Mouse (Mus musculus) heart, embryonic 15.5 days (tissue): ENCODE data around the gene Aoc1. TPM values are rescaled to one million over a fixed set of nuclear protein-coding genes. Genes with fewer than 3 reads are reported as not detected.
"Not testable (repeated sequence)": the region's sequence is repeated elsewhere in the genome, so short reads cannot be mapped to it uniquely, and the experiment has no call there.

Source experiments
- ATAC-seq: fragments of 200-750 bp; cut with Nextera tagmentation; replicated peaks from 2 replicates; pipeline ENCODE4 v1.8.0; 2017; ENCODE audit warnings: low read depth, moderate TSS enrichment; ENCODE audit not compliant: insufficient number of reproducible peaks, insufficient read depth, low FRiP score
- H3K27ac ChIP-seq: fragments of 300-500 bp; sonication (generic); 2 replicates; pipeline ENCODE4 v1.5.1; 2015; ENCODE audit warnings: mild to moderate bottlenecking, inconsistent platforms
- H3K27me3 ChIP-seq: fragments of 300-500 bp; sonication (generic); 2 replicates; pipeline ENCODE4 v1.6.1; 2015; ENCODE audit warnings: inconsistent platforms
- H3K36me3 ChIP-seq: fragments of 300-500 bp; sonication (generic); 2 replicates; pipeline ENCODE4 v1.6.1; 2015; ENCODE audit warnings: mild to moderate bottlenecking, inconsistent platforms
- H3K4me1 ChIP-seq: fragments of 300-500 bp; sonication (generic); replicated peaks from 2 replicates; pipeline ENCODE4 v1.6.1; 2015; ENCODE audit warnings: inconsistent platforms
- H3K4me2 ChIP-seq: fragments of 300-500 bp; sonication (generic); 2 replicates; pipeline ENCODE4 v1.6.1; 2015; ENCODE audit warnings: inconsistent platforms, mild to moderate bottlenecking, moderate library complexity
- H3K4me3 ChIP-seq: fragments of 300-500 bp; sonication (generic); 2 replicates; pipeline ENCODE4 v1.5.1; 2015; ENCODE audit warnings: mild to moderate bottlenecking, inconsistent platforms
- H3K9ac ChIP-seq: fragments of 300-500 bp; sonication (generic); 2 replicates; pipeline ENCODE4 v1.6.1; 2015; ENCODE audit warnings: mild to moderate bottlenecking, inconsistent platforms
- H3K9me3 ChIP-seq: fragments of 300-500 bp; sonication (generic); replicated peaks from 2 replicates; pipeline ENCODE4 v1.6.1; 2016; ENCODE audit warnings: inconsistent platforms
- whole genome bisulfite sequencing: fragments of 180-500 bp; shearing (Covaris S2); methylation state at CpG from one replicate; pipeline ENCODE4 v1.1.7; 2015; ENCODE audit warnings: mixed read lengths; 5-methylcytosine and 5-hydroxymethylcytosine counted together
- polyA plus RNA-seq: library from polyadenylated mRNA; unstranded; fragments of >200 nt; fragmentation: Nextera tagmentation; extraction: Ambion mirVana; gene quantifications from 2 replicates; pipeline ENCODE4 v1.2.1, GENCODE M21; 2015

Aoc1 gene
- polyA plus RNA-seq, 1 experiment from 2014 or later = not detected

- Histone ChIP-seq H3K27ac (no peak overlapping the region), H3K4me1 (peaks cover 9% of the 10 kb centered on the region), H3K4me3 (no peak overlapping the region), H3K27me3 (no peaks in the 10 kb centered on the region), H3K36me3 (no peaks in the 10 kb centered on the region), H3K4me2 (no peak overlapping the region), H3K9ac (no peak overlapping the region), H3K9me3 (no peaks in the 10 kb centered on the region)
- WGBS = 60% methylated on average over 12 of the region's 12 CpGs
- no peak; the same call in 1 of the 2 replicates for ATAC-seq
Measured at GRCm38 (mm10) chr6:48861616-48862280, 10.9 kb upstream of the Aoc1 start.

GRCm38 (mm10) chr6:48862816-48863215 is 9.9 kb upstream of the Aoc1 start:
- no peaks in the 10 kb centered on the region for H3K9me3 ChIP-seq
- no peak overlapping the region for H3K4me3 ChIP-seq
- no peak overlapping the region for H3K9ac ChIP-seq
- peaks cover 7% of the 10 kb centered on the region for H3K4me1 ChIP-seq
- whole genome bisulfite sequencing = 70% methylated on average over 4 of the region's 4 CpGs
- no peaks in the 10 kb centered on the region for H3K36me3 ChIP-seq
- H3K27ac ChIP-seq = no peak overlapping the region
- H3K27me3 ChIP-seq = no peaks in the 10 kb centered on the region
- no peak overlapping the region for H3K4me2 ChIP-seq
- no peak for ATAC-seq

DNA sequence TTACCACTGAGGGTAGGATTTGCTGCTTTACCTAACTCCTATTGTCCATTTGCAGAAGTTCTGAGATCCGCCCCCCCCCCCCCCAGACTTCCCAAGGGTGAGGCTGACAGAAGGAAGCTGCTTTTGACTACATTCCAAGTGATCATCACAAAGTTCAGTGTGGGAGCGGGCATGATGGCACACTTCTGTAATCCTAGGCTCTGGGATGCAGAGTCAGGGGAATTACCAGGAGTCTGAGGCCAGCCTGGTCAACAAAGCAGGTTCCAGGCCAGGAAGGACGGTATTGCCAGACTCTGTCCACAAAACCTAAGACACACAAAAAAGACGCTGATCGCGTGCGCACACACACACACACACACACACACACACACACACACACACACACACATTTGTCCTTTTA is 9.2 kb upstream of the Aoc1 start:
- H3K27me3 ChIP-seq = no peaks in the 10 kb centered on the region
- H3K4me3 ChIP-seq = no peak overlapping the region
- no peak overlapping the region for H3K27ac ChIP-seq
- no peaks in the 10 kb centered on the region for H3K9me3 ChIP-seq
- ATAC-seq = no peak
- H3K9ac ChIP-seq = no peak overlapping the region
- peaks cover 7% of the 10 kb centered on the region for H3K4me1 ChIP-seq
- no peak overlapping the region for H3K4me2 ChIP-seq
- 85% methylated on average over 7 of the region's 7 CpGs for WGBS
- no peaks in the 10 kb centered on the region for H3K36me3 ChIP-seq

- no peak overlapping the region for H3K4me2 ChIP-seq
- ATAC-seq = no peak
- H3K27me3 ChIP-seq = no peaks in the 10 kb centered on the region
- peaks cover 7% of the 10 kb centered on the region for H3K4me1 ChIP-seq
- H3K9me3 ChIP-seq = no peaks in the 10 kb centered on the region
- no peak overlapping the region for H3K27ac ChIP-seq
- H3K36me3 ChIP-seq = no peaks in the 10 kb centered on the region
- H3K4me3 ChIP-seq = no peak overlapping the region
- H3K9ac ChIP-seq = no peak overlapping the region
- 57% methylated on average over 3 of the region's 3 CpGs for WGBS
Measured at GRCm38 (mm10) chr6:48864181-48864580, 8.5 kb upstream of the Aoc1 start.

DNA sequence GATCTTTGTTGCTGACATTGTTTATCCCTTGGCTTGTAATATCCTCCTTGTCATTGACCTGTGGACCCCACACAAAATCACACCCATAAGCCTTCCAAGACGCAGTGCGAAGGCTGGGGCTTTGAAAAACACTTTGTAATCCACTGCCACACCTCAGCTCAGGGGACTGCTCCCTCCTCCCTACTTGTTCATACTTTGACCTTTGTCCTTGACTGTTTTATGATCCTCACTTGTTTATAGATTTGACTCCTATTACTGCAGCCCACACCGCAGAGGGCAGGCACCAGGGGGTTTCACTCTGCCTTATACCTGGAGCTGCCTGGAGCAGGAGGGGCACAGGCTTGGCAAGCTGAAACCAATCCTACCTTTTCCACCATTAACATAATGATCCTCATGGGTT is 8.0 kb upstream of the Aoc1 start:
- no peak for ATAC-seq
- 70% methylated on average over 3 of the region's 3 CpGs for WGBS

DNA sequence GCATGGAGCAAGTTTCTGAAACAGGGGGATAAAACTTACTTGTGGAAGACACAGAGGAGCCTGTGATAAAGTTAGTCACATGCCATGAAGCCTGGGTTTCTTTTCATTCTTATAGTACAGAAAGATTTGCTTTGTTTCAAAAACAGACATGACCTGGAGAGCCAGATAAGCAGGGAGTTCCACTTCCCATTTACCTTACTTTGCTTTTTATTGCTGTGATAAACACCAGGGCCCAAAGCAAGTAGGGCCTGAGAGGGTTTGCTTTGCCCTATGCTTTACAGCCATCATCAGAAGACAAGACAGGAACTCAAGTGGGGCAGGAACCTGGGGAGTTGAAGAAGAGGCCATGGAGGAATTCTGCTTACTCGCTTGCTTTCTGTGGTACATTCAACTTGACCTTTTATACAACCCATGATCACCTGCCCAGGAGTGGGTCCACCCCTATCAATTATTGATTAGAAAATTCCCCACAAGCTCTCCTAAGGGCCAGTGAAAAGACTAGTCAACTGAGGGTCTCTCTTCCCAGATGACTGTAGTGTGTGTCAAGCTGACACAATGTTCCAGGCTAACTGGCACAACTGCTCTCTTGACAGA is 7.4 kb upstream of the Aoc1 start:
- no peak overlapping the region for H3K27ac ChIP-seq
- ATAC-seq = no peak
- peaks cover 7% of the 10 kb centered on the region for H3K4me1 ChIP-seq
- no peak overlapping the region for H3K4me3 ChIP-seq
- no peaks in the 10 kb centered on the region for H3K9me3 ChIP-seq
- no peaks in the 10 kb centered on the region for H3K36me3 ChIP-seq
- H3K9ac ChIP-seq = no peak overlapping the region
- H3K27me3 ChIP-seq = no peaks in the 10 kb centered on the region
- no peak overlapping the region for H3K4me2 ChIP-seq
- WGBS = 92% methylated on average over 1 of the region's 1 CpGs

More for the DNA sequence above, 8.0 kb upstream of the Aoc1 start:
- Histone ChIP-seq H3K4me1 (peaks cover 7% of the 10 kb centered on the region), H3K4me3 (no peak overlapping the region), H3K27me3 (no peaks in the 10 kb centered on the region), H3K9me3 (no peaks in the 10 kb centered on the region), H3K4me2 (no peak overlapping the region), H3K36me3 (no peaks in the 10 kb centered on the region), H3K27ac (no peak overlapping the region), H3K9ac (no peak overlapping the region)

- H3K36me3 ChIP-seq, H3K9me3 ChIP-seq, H3K9ac ChIP-seq, H3K4me2 ChIP-seq, H3K4me1 ChIP-seq, ATAC-seq, H3K27ac ChIP-seq, H3K27me3 ChIP-seq, H3K4me3 ChIP-seq: not testable (repeated sequence)
- WGBS = 55% methylated on average over 1 of the region's 1 CpGs
Measured at GRCm38 (mm10) chr6:48866355-48866950, 6.2 kb upstream of the Aoc1 start.

DNA sequence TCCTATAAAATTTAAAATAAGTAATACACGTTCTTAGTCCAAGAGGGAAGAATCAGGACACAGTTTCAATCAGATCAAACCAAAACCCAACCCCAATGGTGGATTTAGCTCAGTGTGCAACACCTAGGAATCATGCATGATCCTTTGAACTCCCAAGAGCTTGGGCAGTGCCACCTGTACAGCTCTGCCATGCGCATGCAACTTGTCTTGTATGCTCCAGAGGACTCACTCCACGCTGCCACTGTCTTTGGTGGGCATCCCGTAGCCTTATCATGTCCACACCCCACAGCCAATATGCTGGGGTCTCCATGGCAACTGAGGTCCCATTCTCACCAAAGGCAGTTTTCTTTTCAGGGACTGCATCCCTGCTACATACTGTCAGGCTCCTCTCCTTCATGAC is 5.5 kb upstream of the Aoc1 start:
- Histone ChIP-seq H3K9ac (no peak overlapping the region), H3K9me3 (no peaks in the 10 kb centered on the region), H3K27ac (no peak overlapping the region), H3K4me1 (no peaks in the 10 kb centered on the region; the same call in 1 of the 2 replicates), H3K4me2 (no peak overlapping the region), H3K4me3 (no peak overlapping the region), H3K36me3 (no peaks in the 10 kb centered on the region), H3K27me3 (no peaks in the 10 kb centered on the region)
- 68% methylated on average over 4 of the region's 4 CpGs for WGBS
- no peak for ATAC-seq

GRCm38 (mm10) chr6:48869774-48870173 is 2.9 kb upstream of the Aoc1 start:
- Histone ChIP-seq H3K4me1 (no peaks in the 10 kb centered on the region), H3K9me3 (no peaks in the 10 kb centered on the region)
- 58% methylated on average over 2 of the region's 2 CpGs for WGBS

GRCm38 (mm10) chr6:48874576-48874975 is 1.9 kb downstream of the Aoc1 start:
- Histone ChIP-seq H3K9ac (no peak overlapping the region), H3K4me3 (no peak overlapping the region), H3K4me1 (no peaks in the 10 kb centered on the region), H3K27ac (no peak overlapping the region), H3K4me2 (no peak overlapping the region), H3K27me3 (no peaks in the 10 kb centered on the region), H3K36me3 (no peaks in the 10 kb centered on the region), H3K9me3 (no peaks in the 10 kb centered on the region)
- no peak for ATAC-seq
- WGBS = 73% methylated on average over 4 of the region's 4 CpGs

More at GRCm38 (mm10) chr6:48869774-48870173, 2.9 kb upstream of the Aoc1 start:
- ATAC-seq = no peak
- H3K4me2 ChIP-seq = no peak overlapping the region
- H3K9ac ChIP-seq = no peak overlapping the region
- no peaks in the 10 kb centered on the region for H3K27me3 ChIP-seq
- no peaks in the 10 kb centered on the region for H3K36me3 ChIP-seq
- no peak overlapping the region for H3K4me3 ChIP-seq
- no peak overlapping the region for H3K27ac ChIP-seq

GRCm38 (mm10) chr6:48875515-48875914 is 2.8 kb downstream of the Aoc1 start:
- H3K4me1 ChIP-seq = no peaks in the 10 kb centered on the region
- H3K4me2 ChIP-seq = no peak overlapping the region
- no peak overlapping the region for H3K27ac ChIP-seq
- no peak overlapping the region for H3K9ac ChIP-seq
- H3K9me3 ChIP-seq = no peaks in the 10 kb centered on the region
- no peak for ATAC-seq
- no peak overlapping the region for H3K4me3 ChIP-seq
- no peaks in the 10 kb centered on the region for H3K36me3 ChIP-seq
- WGBS = 77% methylated on average over 6 of the region's 6 CpGs
- no peaks in the 10 kb centered on the region for H3K27me3 ChIP-seq
